Mouse (Mus musculus) megakaryocyte progenitor cell, adult 5-6 weeks (primary cell): ENCODE data around the gene Actrt2. TPM values are rescaled to one million over a fixed set of nuclear protein-coding genes. Genes with fewer than 3 reads are reported as not detected.

ENCODE experiments used
- ATAC-seq: replicated peaks from 2 replicates; pipeline ENCODE4 v1.8.0; 2016; ENCODE audit warnings: mild to moderate bottlenecking, moderate TSS enrichment, inconsistent platforms; ENCODE audit not compliant: poor library complexity
- total RNA-seq, 2 experiments: library from RNA; stranded (forward) in 1 of 2; stranded (reverse) in 1 of 2; fragments of 157-497, 149-512 nt in 1 of 2; fragments of 200-1000 nt in 1 of 2; gene quantifications; 2 replicates each; pipeline versions ENCODE4 v1.2.3 to v1.2.4; 2015 to 2017

The Actrt2 gene
- total RNA-seq, 2 experiments from 2014 or later = not detected

DNA sequence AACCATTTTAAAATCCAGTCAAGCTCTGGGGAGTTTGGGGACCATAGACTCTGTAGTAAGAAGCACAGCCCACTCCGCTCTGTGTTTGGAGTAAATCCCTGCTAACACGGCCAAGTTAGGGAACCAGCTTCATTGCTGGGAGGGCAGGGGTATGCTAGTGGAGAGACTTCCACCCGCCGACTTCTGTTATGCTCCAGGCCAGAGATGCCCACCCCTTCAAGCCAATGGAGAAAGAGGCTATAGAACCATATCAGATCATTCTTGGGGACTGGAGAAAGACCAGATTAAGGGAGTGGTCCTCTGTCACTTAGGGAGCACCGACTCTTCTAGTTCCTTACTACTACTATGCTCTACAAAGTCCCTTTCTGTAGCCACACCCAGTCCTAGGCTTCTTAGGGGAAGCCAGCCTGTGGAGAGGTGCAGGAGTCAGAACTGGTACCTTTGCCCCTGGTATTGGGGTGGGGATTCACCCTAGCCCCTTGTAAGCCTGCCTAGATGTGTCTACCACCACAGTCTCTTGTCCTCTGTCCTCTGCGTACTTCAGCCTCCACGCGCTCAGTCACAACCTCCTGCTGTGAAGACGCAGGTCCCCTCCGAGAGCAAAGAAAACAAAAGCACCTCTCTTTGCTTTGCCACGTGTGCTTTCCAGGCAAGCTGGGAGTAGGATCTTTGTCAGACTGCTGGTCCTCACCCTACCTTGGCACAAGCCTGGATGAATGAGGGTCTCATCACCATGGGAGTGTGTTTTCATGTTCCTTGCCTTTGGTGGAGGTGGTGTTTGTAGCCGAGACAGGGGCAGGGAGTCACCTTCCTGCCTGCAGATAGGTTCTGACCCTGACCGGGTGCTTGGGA, 27.9 kb downstream of the Actrt2 start:
- ATAC-seq = no peak

GRCm38 (mm10) chr4:154639126-154639525, 28.5 kb downstream of the Actrt2 start:
- ATAC-seq = no peak

DNA sequence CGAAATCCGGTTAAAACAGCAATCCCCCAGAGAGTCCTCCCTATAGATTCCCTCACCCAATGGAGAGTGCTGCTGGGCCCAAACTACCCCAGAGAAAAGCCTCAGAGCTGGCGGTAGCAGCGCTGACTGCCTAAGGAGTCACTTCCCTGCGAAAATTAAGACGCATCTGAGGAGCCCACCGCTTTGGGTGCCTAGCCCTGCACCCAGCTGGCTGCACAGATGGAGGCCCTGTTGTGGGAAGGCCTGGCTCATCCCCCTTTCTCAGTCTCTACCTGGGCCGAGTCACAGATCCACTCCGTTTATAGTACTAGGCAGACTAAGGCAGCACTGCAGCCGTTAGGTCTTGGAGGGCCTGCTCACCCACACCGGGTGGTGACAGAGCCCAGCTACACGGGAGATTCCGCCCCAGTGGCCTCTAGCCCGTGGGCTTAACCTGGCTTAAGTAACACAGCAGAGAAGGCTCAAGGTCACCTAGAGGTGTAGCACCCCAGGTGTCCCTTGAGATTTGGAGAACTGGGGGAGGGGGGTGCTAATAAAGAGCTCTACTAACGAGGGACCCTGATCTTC, 29.3 kb downstream of the Actrt2 start:
- ATAC-seq = no peak

GRCm38 (mm10) chr4:154637468-154638319, 30.0 kb downstream of the Actrt2 start:
- ATAC-seq = no peak

- no peak for ATAC-seq
These were observed 30.9 kb downstream of the Actrt2 start, which contains the start of gene Prdm16 for GRCm38 (mm10) chr4:154636721-154637311. Gene Prdm16, minus strand, starts transcription at chr4:154636873.

DNA sequence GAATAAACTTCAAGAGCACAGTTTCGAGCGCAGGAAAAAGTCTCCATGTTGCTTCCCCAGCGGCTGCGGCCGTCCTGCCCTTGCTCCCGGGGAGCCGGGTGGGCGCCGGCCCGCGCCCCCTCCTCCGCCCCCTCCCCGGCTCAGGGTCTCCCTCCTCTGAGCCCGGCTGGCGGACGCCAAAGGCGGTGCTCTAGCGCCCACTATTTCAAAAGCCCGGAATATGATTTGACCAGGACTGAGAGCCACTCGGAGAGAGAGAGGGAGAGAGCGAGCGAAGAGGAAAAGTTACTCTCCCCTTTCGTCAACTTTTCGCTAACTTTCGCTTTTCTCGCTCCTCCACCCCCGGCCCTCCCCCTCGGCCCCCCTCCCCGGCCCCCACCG, 31.6 kb downstream of the Actrt2 start:
- 0 out of 2 replicates have a peak, but pooled peaks have one; percentile 6 for ATAC-seq

- ATAC-seq = peak; percentile 40
These were observed 32.2 kb downstream of the Actrt2 start for GRCm38 (mm10) chr4:154635241-154636052.

GRCm38 (mm10) chr4:154634470-154635240, 33.0 kb downstream of the Actrt2 start:
- ATAC-seq = no peak

- ATAC-seq = no peak
These were observed 33.7 kb downstream of the Actrt2 start for GRCm38 (mm10) chr4:154634001-154634400.

DNA sequence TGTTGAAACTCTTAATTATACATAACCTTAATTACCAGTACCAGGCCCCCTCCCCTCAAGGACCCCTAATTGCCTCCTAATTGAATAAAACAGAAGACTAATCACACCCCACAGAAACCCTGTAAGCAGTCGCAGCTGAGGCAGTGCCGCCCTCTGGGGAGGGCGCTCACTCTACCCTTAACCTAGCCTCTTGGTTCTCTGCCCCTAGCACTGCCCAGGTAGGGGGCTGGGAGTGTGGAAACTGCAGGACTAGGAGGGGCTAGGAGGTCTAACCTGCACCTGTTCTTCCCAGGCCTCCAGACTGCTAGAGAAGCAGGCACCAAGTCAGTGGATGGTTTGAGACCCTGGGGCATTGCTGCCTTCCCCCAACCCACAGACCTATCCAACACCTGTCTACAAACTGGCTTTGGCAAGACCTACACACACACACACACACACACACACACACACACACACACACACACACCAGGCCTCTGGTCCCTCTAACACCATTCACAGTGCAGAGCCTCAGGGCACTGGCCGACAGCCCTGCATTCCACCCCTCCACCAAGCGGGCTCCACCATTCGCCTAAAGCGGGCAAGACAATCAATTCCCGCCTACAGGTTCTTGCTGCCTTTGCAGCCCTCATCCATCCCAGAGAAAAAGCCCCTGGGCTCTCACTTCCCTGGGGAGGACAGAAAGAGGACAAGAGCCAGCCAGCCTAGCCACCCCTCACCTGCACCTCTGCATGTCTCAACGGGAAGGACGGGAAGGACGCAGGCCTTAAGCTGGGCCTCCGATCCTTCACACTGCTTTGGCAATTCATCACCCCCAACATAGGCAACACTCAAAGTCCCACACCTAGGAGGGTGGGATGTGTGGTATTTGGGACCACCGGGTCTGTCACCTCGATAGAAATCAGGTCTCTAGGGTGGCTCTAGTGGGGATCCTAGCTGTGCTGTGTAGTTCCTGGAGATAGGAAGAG, 34.6 kb downstream of the Actrt2 start:
- ATAC-seq = no peak

DNA sequence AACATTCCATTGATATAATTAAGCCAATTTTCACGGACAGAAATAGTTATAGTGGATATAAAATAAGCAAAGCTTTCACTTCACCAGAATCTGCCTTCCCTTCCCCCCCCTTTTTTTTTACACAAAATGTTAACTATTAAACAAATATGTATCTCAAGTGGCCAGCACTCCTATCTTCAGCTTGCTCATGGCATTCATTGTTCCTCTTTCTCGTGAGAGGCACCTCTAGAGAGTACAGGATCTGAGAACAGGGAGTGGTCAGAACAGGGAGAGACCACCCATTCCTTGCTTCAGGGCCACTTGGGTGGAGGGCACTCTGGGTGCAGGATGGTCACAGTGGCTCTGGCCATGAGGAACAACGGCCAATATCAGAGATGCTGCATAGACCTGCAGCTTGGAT, 36.9 kb downstream of the Actrt2 start:
- no peak for ATAC-seq

- peak; percentile 74 for ATAC-seq
These were observed 40.1 kb downstream of the Actrt2 start for GRCm38 (mm10) chr4:154627419-154628142.

- ATAC-seq = no peak
These were observed 41.4 kb downstream of the Actrt2 start for GRCm38 (mm10) chr4:154626282-154626681.

DNA sequence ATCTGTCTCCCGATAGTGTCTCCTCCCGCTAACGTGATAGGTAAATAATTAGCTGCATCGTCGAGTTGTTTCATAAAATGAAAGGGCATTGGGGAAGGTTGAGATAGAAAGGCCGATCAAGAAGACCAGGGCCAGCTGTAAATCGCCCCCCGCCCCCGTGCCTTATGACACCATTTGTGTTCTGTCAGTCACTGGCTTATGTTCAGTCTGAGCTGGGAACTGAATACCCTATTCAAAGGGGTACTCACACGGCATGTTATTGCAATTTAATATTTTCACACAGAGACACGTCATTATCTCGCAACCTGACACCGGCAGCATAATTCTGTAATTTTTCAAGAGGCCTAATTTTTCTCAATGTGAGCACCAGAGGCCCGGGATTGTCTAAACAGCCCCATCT, 42.0 kb downstream of the Actrt2 start:
- no peak for ATAC-seq

- no peak for ATAC-seq
These were observed 44.4 kb downstream of the Actrt2 start for GRCm38 (mm10) chr4:154623241-154623640.

DNA sequence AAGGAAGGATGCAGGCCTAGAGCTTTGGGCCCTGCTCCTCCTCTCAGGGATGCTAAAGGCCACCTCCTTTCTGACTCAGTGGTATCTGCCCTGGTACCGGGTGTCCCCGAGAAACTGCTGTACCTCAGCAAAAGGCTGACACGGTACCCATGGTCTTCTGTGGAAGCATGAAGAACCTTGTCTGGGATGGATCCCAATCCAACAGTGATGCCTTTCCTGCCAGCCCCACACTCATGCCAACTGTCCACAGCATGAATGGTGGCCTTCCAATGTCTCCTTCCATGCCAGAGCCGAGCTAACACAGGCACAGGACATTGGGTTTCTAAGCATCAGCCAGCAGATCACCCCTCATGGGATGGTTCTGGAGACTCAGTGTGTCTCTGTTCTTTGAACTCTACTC, 45.1 kb downstream of the Actrt2 start:
- no peak for ATAC-seq
